Mouse (Mus musculus) midbrain, postnatal 0 days (tissue): Measurements from ENCODE around the gene Vmn1r123. TPM values are rescaled to one million over a fixed set of nuclear protein-coding genes. Genes with fewer than 3 reads are reported as not detected.
"Not testable (repeated sequence)": the region's sequence is repeated elsewhere in the genome, so short reads cannot be mapped to it uniquely, and the experiment has no call there.

Experiments
- ATAC-seq: fragments of 200-750 bp; cut with Nextera tagmentation; 2 replicates; pipeline ENCODE4 v1.8.0; 2017; ENCODE audit warnings: moderate number of reproducible peaks, mild to moderate bottlenecking, moderate TSS enrichment, moderate library complexity; ENCODE audit not compliant: low FRiP score
- DNase-seq: peaks from one replicate; pipeline ENCODE4 v3.0.0-alpha.2; 2015; ENCODE audit warnings: low spot score
- H3K27ac ChIP-seq: fragments of 300-500 bp; sonication (generic); 2 replicates; pipeline ENCODE4 v1.5.1; 2014; ENCODE audit warnings: low read depth, mild to moderate bottlenecking, low read length, mixed read lengths
- H3K27me3 ChIP-seq: fragments of 300-500 bp; sonication (generic); 2 replicates; pipeline ENCODE4 v1.6.1; 2014; ENCODE audit warnings: low read length, control low read depth, mixed read lengths; ENCODE audit not compliant: insufficient read depth
- H3K36me3 ChIP-seq: fragments of 300-500 bp; sonication (generic); 2 replicates; pipeline ENCODE4 v1.6.1; 2014; ENCODE audit warnings: low read length, control low read depth, mixed read lengths; ENCODE audit not compliant: insufficient read depth
- H3K4me1 ChIP-seq: fragments of 300-500 bp; sonication (generic); 2 replicates; pipeline ENCODE4 v1.6.1; 2014; ENCODE audit warnings: mild to moderate bottlenecking, control low read depth, antibody characterized with exemption, low read length, mixed read lengths; ENCODE audit not compliant: insufficient read depth
- H3K4me2 ChIP-seq: fragments of 300-500 bp; sonication (generic); 2 replicates; pipeline ENCODE4 v1.6.1; 2014; ENCODE audit warnings: low read depth, mild to moderate bottlenecking, low read length, mixed read lengths; ENCODE audit not compliant: poor library complexity, severe bottlenecking
- H3K4me3 ChIP-seq: fragments of 300-500 bp; sonication (generic); 2 replicates; pipeline ENCODE4 v1.5.1; 2014; ENCODE audit warnings: low read depth, mild to moderate bottlenecking, low read length, moderate library complexity
- H3K9ac ChIP-seq: fragments of 300-500 bp; sonication (generic); replicated peaks from 2 replicates; pipeline ENCODE4 v1.6.1; 2014; ENCODE audit warnings: mild to moderate bottlenecking, low read length, moderate library complexity, mixed read lengths; ENCODE audit not compliant: poor library complexity, severe bottlenecking
- H3K9me3 ChIP-seq: fragments of 300-500 bp; sonication (generic); 2 replicates; pipeline ENCODE4 v1.6.1; 2016; ENCODE audit warnings: low read length, control low read depth
- WGBS: fragments of 180-500 bp; shearing (Covaris S2); extraction: QIAGEN DNeasy Blood & Tissue Kit; methylation state at CpG from one replicate; pipeline ENCODE4 v1.1.7; 2014; 5-methylcytosine and 5-hydroxymethylcytosine counted together
- polyA plus RNA-seq: library from polyadenylated mRNA; unstranded; fragments of >200 nt; fragmentation: Nextera tagmentation; extraction: Ambion mirVana; gene quantifications from 2 replicates; pipeline ENCODE4 v1.2.1, GENCODE M21; 2015
- total RNA-seq: library from RNA; depleted of rRNA; stranded (reverse); fragments of >200 nt; gene quantifications from 2 replicates; pipeline ENCODE4 v1.2.3, GENCODE M21; 2014; rRNA removed

Vmn1r123 gene
- not detected in 2 replicates for total RNA-seq
- polyA plus RNA-seq, result not detected in 2 replicates

DNA sequence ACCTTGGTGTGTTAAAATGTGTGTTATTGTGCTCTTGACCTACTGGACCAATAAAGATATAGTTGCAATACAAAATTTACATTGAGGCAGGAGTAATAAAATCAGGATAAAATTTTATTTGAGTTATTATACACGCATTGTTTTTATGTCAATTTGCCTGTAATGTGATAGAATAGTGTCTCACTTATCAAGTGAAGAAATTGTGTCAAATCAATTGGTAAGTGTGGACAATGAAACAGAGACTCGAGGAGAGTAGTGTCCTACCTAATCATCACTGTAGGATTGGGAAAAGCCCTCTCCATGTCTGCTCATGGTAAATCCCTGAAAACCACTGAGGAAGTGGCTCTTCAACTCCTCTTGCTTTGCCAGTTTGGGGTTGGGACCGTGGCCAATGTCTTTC lies at the start of gene Vmn1r123:
TSS of gene Vmn1r123 (plus strand) at position 301 of the 400 bp plus-strand sequence.
- H3K36me3 ChIP-seq, H3K9me3 ChIP-seq, H3K9ac ChIP-seq, H3K27me3 ChIP-seq, H3K4me1 ChIP-seq, H3K27ac ChIP-seq, H3K4me2 ChIP-seq, ATAC-seq, H3K4me3 ChIP-seq, DNase-seq: not testable (repeated sequence)
- WGBS, result 13% methylated on average over 1 of the region's 3 CpGs

DNA sequence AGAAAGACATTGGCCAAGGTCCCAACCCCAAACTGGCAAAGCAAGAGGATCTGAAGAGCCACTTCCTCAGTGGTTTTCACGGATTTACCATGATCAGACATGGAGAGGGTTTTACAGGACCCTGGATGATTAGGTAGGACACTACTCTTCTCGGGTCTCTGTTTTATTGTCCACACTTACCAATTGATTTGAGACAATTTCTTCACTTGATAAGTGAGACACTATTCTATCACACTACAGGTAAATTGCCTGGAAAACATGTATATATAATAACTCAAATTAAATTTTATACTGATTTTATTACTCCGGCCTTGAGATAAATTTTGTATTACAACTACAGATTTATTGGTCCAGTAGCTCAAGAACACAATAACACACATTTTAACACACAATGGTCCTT lies 28.0 kb upstream of the Vmn1r123 start, which contains the start of gene Vmn1r122:
TSS of gene Vmn1r122 (minus strand) at position 101 of the 400 bp plus-strand sequence.
- not testable (repeated sequence) for ATAC-seq, H3K4me3 ChIP-seq, DNase-seq, H3K4me2 ChIP-seq, H3K9me3 ChIP-seq, H3K27me3 ChIP-seq, H3K27ac ChIP-seq, H3K36me3 ChIP-seq, H3K9ac ChIP-seq, H3K4me1 ChIP-seq
- 67% methylated on average over 2 of the region's 3 CpGs for WGBS

DNA sequence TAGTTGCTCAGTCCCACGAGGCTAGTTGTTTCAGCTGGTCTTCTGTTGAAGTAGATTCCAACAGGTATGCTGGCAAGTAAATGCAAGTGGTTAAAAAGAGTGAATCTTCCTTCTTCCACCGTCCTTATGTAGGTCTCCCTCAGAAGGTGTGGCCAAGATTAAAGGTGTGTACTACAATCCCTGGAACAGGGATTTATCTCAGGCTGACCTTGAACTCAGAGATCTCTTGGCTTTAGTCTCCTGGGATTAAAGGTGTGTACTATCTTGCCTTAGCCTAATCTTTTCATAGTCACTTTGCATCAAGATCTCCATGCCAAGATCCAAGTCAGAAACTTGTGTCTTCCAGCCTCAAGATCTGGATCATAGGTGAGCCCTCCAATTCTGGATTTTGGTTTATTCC lies 28.3 kb downstream of the Vmn1r123 start, which contains the start of gene Gm5157:
TSS of gene Gm5157 (minus strand) at position 101 of the 400 bp plus-strand sequence.
- not testable (repeated sequence) for H3K9ac ChIP-seq, H3K27ac ChIP-seq, H3K4me1 ChIP-seq, H3K36me3 ChIP-seq, H3K27me3 ChIP-seq, H3K4me2 ChIP-seq, DNase-seq, H3K9me3 ChIP-seq, H3K4me3 ChIP-seq, ATAC-seq
- 27% methylated on average over 1 of the region's 2 CpGs for WGBS

Other genes starting within 250 kb of the Vmn1r123 start
- not detected in 2 replicates for gene Vmn1r118, start 249.8 kb upstream of the Vmn1r123 start, total RNA-seq
- not detected in 2 replicates for gene Vmn1r118, start 249.8 kb upstream of the Vmn1r123 start, polyA plus RNA-seq
- not detected in 2 replicates for gene Vmn1r119, start 149.7 kb upstream of the Vmn1r123 start, total RNA-seq
- gene Vmn1r119, start 149.7 kb upstream of the Vmn1r123 start, polyA plus RNA-seq, result not detected in 2 replicates
- gene Vmn1r120, start 108.4 kb upstream of the Vmn1r123 start, total RNA-seq, result not detected in 2 replicates
- not detected in 2 replicates for gene Vmn1r120, start 108.4 kb upstream of the Vmn1r123 start, polyA plus RNA-seq
- not detected in 2 replicates for gene Vmn1r121, start 63.7 kb upstream of the Vmn1r123 start, total RNA-seq
- gene Vmn1r121, start 63.7 kb upstream of the Vmn1r123 start, polyA plus RNA-seq, result not detected in 2 replicates
- not detected in 2 replicates for gene Vmn1r122, start 28.1 kb upstream of the Vmn1r123 start, total RNA-seq
- gene Vmn1r122, start 28.1 kb upstream of the Vmn1r123 start, polyA plus RNA-seq, result not detected in 2 replicates
- gene Gm5157, start 28.2 kb downstream of the Vmn1r123 start, total RNA-seq, result not detected in 2 replicates
- not detected in 2 replicates for gene Gm5157, start 28.2 kb downstream of the Vmn1r123 start, polyA plus RNA-seq
- not detected in 2 replicates for gene Vmn1r124, start 98.4 kb downstream of the Vmn1r123 start, total RNA-seq
- gene Vmn1r124, start 98.4 kb downstream of the Vmn1r123 start, polyA plus RNA-seq, result not detected in 2 replicates
- not detected in 2 replicates for gene Vmn1r125, start 110.0 kb downstream of the Vmn1r123 start, total RNA-seq
- not detected in 2 replicates for gene Vmn1r125, start 110.0 kb downstream of the Vmn1r123 start, polyA plus RNA-seq
- not detected in 2 replicates for gene Vmn1r126, start 139.3 kb downstream of the Vmn1r123 start, total RNA-seq
- not detected in 2 replicates for gene Vmn1r126, start 139.3 kb downstream of the Vmn1r123 start, polyA plus RNA-seq
- gene Vmn1r127, start 157.7 kb downstream of the Vmn1r123 start, total RNA-seq, result not detected in 2 replicates
- not detected in 2 replicates for gene Vmn1r127, start 157.7 kb downstream of the Vmn1r123 start, polyA plus RNA-seq
- not detected in 2 replicates for gene Vmn1r128, start 187.2 kb downstream of the Vmn1r123 start, total RNA-seq
- gene Vmn1r128, start 187.2 kb downstream of the Vmn1r123 start, polyA plus RNA-seq, result not detected in 2 replicates
- not detected in 2 replicates for gene Vmn1r129, start 199.1 kb downstream of the Vmn1r123 start, total RNA-seq
- not detected in 2 replicates for gene Vmn1r129, start 199.1 kb downstream of the Vmn1r123 start, polyA plus RNA-seq